Mouse (Mus musculus) limb, embryonic 11.5 days (tissue): ENCODE data around the gene Tubgcp3. TPM values are rescaled to one million over a fixed set of nuclear protein-coding genes. Genes with fewer than 3 reads are reported as not detected.

Source experiments
- ATAC-seq: fragments of 200-750 bp; cut with Nextera tagmentation; 2 replicates; pipeline ENCODE4 v1.8.0; 2017; ENCODE audit warnings: low read depth; ENCODE audit not compliant: insufficient number of reproducible peaks, low FRiP score, low TSS enrichment
- DNase-seq: peaks from one replicate; pipeline ENCODE4 v3.0.0-alpha.2; 2015; ENCODE audit warnings: low spot score
- H3K27ac ChIP-seq: fragments of 300-500 bp; sonication (generic); replicated peaks from 2 replicates; pipeline ENCODE4 v1.5.1; 2014; ENCODE audit warnings: low read depth, mild to moderate bottlenecking, low read length
- H3K27me3 ChIP-seq: fragments of 300-500 bp; sonication (generic); 2 replicates; pipeline ENCODE4 v1.6.1; 2014; ENCODE audit warnings: mild to moderate bottlenecking, low read length, mixed read lengths; ENCODE audit not compliant: control insufficient read depth, insufficient read depth
- H3K36me3 ChIP-seq: fragments of 300-500 bp; sonication (generic); 2 replicates; pipeline ENCODE4 v1.6.1; 2014; ENCODE audit warnings: mild to moderate bottlenecking, low read length, moderate library complexity, mixed read lengths; ENCODE audit not compliant: control insufficient read depth, insufficient read depth
- H3K4me1 ChIP-seq: fragments of 300-500 bp; sonication (generic); 2 replicates; pipeline ENCODE4 v1.6.1; 2014; ENCODE audit warnings: low read length, mixed read lengths; ENCODE audit not compliant: control insufficient read depth, insufficient read depth
- H3K4me2 ChIP-seq: fragments of 300-500 bp; sonication (generic); 2 replicates; pipeline ENCODE4 v1.6.1; 2014; ENCODE audit warnings: low read depth, mild to moderate bottlenecking, moderate library complexity; ENCODE audit not compliant: severe bottlenecking
- H3K4me3 ChIP-seq: fragments of 300-500 bp; sonication (generic); 2 replicates; pipeline ENCODE4 v1.5.1; 2014; ENCODE audit warnings: low read depth, low read length
- H3K9ac ChIP-seq: fragments of 300-500 bp; sonication (generic); 2 replicates; pipeline ENCODE4 v1.6.1; 2014; ENCODE audit warnings: mild to moderate bottlenecking, low read length
- H3K9me3 ChIP-seq: fragments of 300-500 bp; sonication (generic); 2 replicates; pipeline ENCODE4 v1.6.1; 2016; ENCODE audit warnings: low read length; ENCODE audit not compliant: control insufficient read depth
- WGBS: fragments of 180-500 bp; shearing (Covaris S2); extraction: QIAGEN DNeasy Blood & Tissue Kit; methylation state at CpG from one replicate; pipeline ENCODE4 v1.1.7; 2014; 5-methylcytosine and 5-hydroxymethylcytosine counted together
- polyA plus RNA-seq: library from polyadenylated mRNA; unstranded; fragments of >200 nt; fragmentation: Nextera tagmentation; extraction: Ambion mirVana; gene quantifications from 2 replicates; pipeline ENCODE4 v1.2.1, GENCODE M21; 2014

Tubgcp3 gene
- polyA plus RNA-seq, 1 experiment from 2014 or later: 54.3 TPM

- 73% methylated on average over 4 of the region's 4 CpGs for whole genome bisulfite sequencing
- Histone ChIP-seq H3K27ac (no peak overlapping the region), H3K36me3 (peaks cover 22% of the 10 kb centered on the region), H3K4me1 (no peaks in the 10 kb centered on the region), H3K9me3 (no peaks in the 10 kb centered on the region), H3K4me3 (no peak overlapping the region), H3K27me3 (no peaks in the 10 kb centered on the region), H3K4me2 (no peak overlapping the region), H3K9ac (no peak overlapping the region)
- ATAC-seq (no peak), DNase-seq (no peak)
Measured at GRCm38 (mm10) chr8:12651246-12651645, 20.8 kb downstream of the Tubgcp3 start.

DNA sequence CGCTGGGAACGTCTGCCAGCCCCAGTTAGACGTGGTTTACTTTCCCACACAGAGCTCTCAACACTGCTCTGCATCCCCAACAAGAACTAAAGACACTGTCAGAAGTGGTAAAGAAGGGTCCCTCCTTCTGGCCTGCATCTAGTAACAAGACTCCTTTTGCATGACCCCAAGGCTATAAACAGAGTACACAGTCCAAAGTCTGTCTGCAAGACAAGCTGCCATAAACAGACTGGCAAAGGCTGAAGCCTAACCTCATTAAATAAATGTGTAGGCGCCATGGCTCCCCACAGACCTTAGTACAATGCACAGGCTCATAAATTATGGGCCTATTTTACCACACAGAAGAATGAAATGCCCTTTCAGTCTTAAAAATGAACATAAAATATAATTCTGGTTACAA is 21.6 kb downstream of the Tubgcp3 start:
- ATAC-seq (no peak), DNase-seq (no peak)
- no peak overlapping the region for H3K4me3 ChIP-seq
- no peak overlapping the region for H3K4me2 ChIP-seq
- no peak overlapping the region for H3K9ac ChIP-seq
- WGBS: 56% methylated on average over 4 of the region's 4 CpGs
- H3K36me3 ChIP-seq: peaks cover 22% of the 10 kb centered on the region
- H3K27ac ChIP-seq: no peak overlapping the region
- H3K4me1 ChIP-seq: no peaks in the 10 kb centered on the region
- no peaks in the 10 kb centered on the region for H3K9me3 ChIP-seq
- H3K27me3 ChIP-seq: no peaks in the 10 kb centered on the region

DNA sequence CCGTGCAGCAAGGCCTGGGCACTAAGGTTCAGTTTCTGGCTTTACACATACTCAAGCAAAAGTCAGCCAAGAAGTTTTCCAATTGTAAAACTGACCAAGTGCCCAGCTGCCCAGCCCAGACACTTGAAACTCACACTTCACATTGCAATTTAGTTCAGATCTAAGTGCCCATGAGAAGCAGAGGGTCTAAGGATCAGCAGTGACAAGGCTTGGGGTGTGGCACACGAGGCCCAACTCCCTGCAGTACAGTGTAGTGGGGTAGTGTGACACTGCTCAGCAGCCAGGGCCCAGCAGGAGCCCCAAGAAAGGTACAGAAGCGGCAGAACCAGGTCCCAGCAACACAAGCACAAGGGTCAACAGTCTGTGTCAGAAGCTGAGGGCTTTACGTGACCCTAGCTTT is 23.1 kb downstream of the Tubgcp3 start:
- Histone ChIP-seq H3K4me1 (no peaks in the 10 kb centered on the region), H3K4me3 (no peak overlapping the region), H3K9me3 (no peaks in the 10 kb centered on the region), H3K4me2 (no peak overlapping the region), H3K27ac (no peak overlapping the region), H3K36me3 (peaks cover 17% of the 10 kb centered on the region), H3K27me3 (no peaks in the 10 kb centered on the region), H3K9ac (no peak overlapping the region)
- no peak for ATAC-seq
- WGBS: 87% methylated on average over 4 of the region's 4 CpGs
- no peak for DNase-seq

DNA sequence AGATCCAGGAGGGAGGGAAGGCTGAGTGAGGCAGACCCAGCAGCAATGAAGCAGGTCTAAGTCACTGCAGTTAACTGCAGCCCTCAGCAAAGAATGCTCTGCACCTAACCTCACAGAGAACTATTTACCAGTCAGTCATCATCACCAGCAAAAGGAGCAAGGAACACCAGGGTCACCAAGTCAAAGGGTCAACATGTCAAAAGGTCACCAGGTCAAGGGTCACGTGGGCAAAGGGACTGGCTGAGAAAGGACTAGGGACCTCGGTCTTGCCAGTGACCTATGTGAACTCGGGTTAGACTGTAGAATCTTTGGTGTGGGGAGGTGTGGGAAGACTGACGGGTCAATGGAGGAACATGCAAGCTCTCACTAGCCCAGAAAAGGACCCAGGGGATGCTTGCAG is 25.5 kb downstream of the Tubgcp3 start:
- Histone ChIP-seq H3K4me3 (no peak overlapping the region), H3K4me2 (no peak overlapping the region), H3K4me1 (no peaks in the 10 kb centered on the region), H3K27me3 (no peaks in the 10 kb centered on the region), H3K27ac (no peak overlapping the region), H3K9me3 (no peaks in the 10 kb centered on the region), H3K36me3 (peaks cover 5% of the 10 kb centered on the region), H3K9ac (no peak overlapping the region)
- ATAC-seq (no peak), DNase-seq (no peak)
- 68% methylated on average over 4 of the region's 4 CpGs for WGBS

- DNase-seq (no peak), ATAC-seq (no peak)
- no peaks in the 10 kb centered on the region for H3K27me3 ChIP-seq
- no peak overlapping the region for H3K27ac ChIP-seq
- H3K9me3 ChIP-seq: no peaks in the 10 kb centered on the region
- H3K4me1 ChIP-seq: no peaks in the 10 kb centered on the region
- WGBS: 75% methylated on average over 7 of the region's 7 CpGs
- H3K4me3 ChIP-seq: no peak overlapping the region
- peaks cover 3% of the 10 kb centered on the region for H3K36me3 ChIP-seq
- no peak overlapping the region for H3K9ac ChIP-seq
- no peak overlapping the region for H3K4me2 ChIP-seq
Measured at GRCm38 (mm10) chr8:12644894-12645293, 27.2 kb downstream of the Tubgcp3 start.

DNA sequence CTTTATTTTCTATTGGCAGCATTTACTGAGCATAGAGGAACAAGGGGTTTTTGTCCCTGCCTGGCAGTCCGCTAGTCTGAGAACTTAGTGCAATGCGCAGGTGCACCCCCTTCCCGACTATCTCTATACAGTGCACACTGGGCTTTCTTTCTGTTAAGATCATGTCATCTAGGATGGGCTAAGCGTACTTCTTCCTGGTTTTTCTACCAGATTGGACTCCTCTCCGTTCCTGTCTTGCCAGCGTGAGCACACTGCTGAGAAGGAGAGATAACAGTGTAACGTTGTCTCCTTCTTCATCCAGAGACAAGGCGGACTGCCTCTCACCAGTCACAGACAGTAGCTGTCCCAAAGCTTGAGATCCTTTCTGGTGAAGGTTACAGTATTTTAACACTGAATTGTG is 27.7 kb downstream of the Tubgcp3 start:
- H3K27ac ChIP-seq: no peak overlapping the region
- H3K4me1 ChIP-seq: no peaks in the 10 kb centered on the region
- no peaks in the 10 kb centered on the region for H3K27me3 ChIP-seq
- no peak overlapping the region for H3K9ac ChIP-seq
- WGBS: 93% methylated on average over 8 of the region's 8 CpGs
- ATAC-seq (no peak), DNase-seq (no peak)
- H3K36me3 ChIP-seq: peaks cover 3% of the 10 kb centered on the region
- no peak overlapping the region for H3K4me3 ChIP-seq
- H3K4me2 ChIP-seq: no peak overlapping the region
- H3K9me3 ChIP-seq: no peaks in the 10 kb centered on the region

- Histone ChIP-seq H3K27ac (no peak overlapping the region), H3K9ac (no peak overlapping the region), H3K27me3 (no peaks in the 10 kb centered on the region), H3K9me3 (no peaks in the 10 kb centered on the region), H3K4me2 (no peak overlapping the region), H3K36me3 (peaks cover 3% of the 10 kb centered on the region; the same call in 1 of the 2 replicates), H3K4me3 (no peak overlapping the region), H3K4me1 (no peaks in the 10 kb centered on the region)
- DNase-seq: no peak
- 92% methylated on average over 6 of the region's 6 CpGs for WGBS
- no peak for ATAC-seq
Measured at GRCm38 (mm10) chr8:12641527-12641926, 30.5 kb downstream of the Tubgcp3 start.

- Histone ChIP-seq H3K27ac (no peak overlapping the region), H3K4me3 (no peak overlapping the region), H3K9ac (no peak overlapping the region), H3K36me3 (peaks cover 3% of the 10 kb centered on the region; the same call in 1 of the 2 replicates), H3K4me1 (no peaks in the 10 kb centered on the region), H3K27me3 (no peaks in the 10 kb centered on the region), H3K9me3 (no peaks in the 10 kb centered on the region), H3K4me2 (no peak overlapping the region)
- ATAC-seq: no peak
- WGBS: 94% methylated on average over 11 of the region's 11 CpGs
- no peak for DNase-seq
Measured at GRCm38 (mm10) chr8:12638446-12638845, 33.6 kb downstream of the Tubgcp3 start.

DNA sequence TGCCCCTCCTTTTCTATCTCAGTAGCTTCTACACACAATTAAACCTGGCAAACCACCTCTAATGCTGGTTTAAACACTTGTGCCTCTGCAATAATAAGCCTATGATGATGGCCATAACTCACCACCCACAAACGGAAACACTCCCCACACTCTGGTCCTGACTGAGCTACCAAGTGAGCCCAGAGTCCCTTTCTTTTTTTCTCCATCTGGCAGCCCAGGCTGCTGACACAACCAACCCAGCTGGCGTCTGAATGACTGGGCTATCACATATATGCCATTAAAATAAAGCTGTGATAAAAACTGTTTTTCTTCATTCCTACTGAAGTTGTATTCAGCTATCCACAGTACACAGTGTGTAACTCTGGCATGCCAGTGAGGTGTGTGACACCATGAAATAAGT is 36.7 kb downstream of the Tubgcp3 start:
- no peaks in the 10 kb centered on the region for H3K27me3 ChIP-seq
- no peaks in the 10 kb centered on the region for H3K4me1 ChIP-seq
- no peak overlapping the region for H3K4me2 ChIP-seq
- ATAC-seq: no peak
- no peaks in the 10 kb centered on the region for H3K9me3 ChIP-seq
- H3K4me3 ChIP-seq: no peak overlapping the region
- WGBS: 79% methylated on average over 2 of the region's 2 CpGs
- H3K27ac ChIP-seq: no peak overlapping the region
- DNase-seq: no peak
- peaks cover 3% of the 10 kb centered on the region; the same call in 1 of the 2 replicates for H3K36me3 ChIP-seq
- H3K9ac ChIP-seq: no peak overlapping the region
